Mouse (Mus musculus): ENCODE measurements around the gene Necab2. TPM values are rescaled to one million over a fixed set of nuclear protein-coding genes. Genes with fewer than 3 reads are reported as not detected.

Gene Necab2
- polyA plus RNA-seq (2014; fragmentation: Illumina TruSeq; extraction: RNeasy Lipid Tissue Mini Kit (QIAGEN cat#74804); ENCODE audit: low read depth, low replicate concordance): 0.63 TPM

GRCm38 (mm10) chr8:119446211-119446989 lies at the start of gene Necab2:
TSS of gene Necab2 (plus strand) at chr8:119446719.

GRCm38 (mm10) chr8:119433582-119434174 lies 12.8 kb upstream of the Necab2 start, which contains the start of gene Osgin1:
TSS of gene Osgin1 (plus strand) at chr8:119434124.

GRCm38 (mm10) chr8:119501598-119501997 lies 55.1 kb downstream of the Necab2 start, which contains the start of gene Slc38a8:
TSS of gene Slc38a8 (minus strand) at chr8:119501698.

Other genes with a start within 250 kb of the Necab2 start
- gene Hsbp1, start 102.2 kb upstream of the Necab2 start, polyA plus RNA-seq (2014; fragmentation: Illumina TruSeq; extraction: RNeasy Lipid Tissue Mini Kit (QIAGEN cat#74804); ENCODE audit: low read depth, low replicate concordance): 563 TPM
- gene Mlycd, start 51.8 kb upstream of the Necab2 start, polyA plus RNA-seq (2014; fragmentation: Illumina TruSeq; extraction: RNeasy Lipid Tissue Mini Kit (QIAGEN cat#74804); ENCODE audit: low read depth, low replicate concordance): 0.41 TPM
- gene Osgin1, start 12.6 kb upstream of the Necab2 start, polyA plus RNA-seq (2014; fragmentation: Illumina TruSeq; extraction: RNeasy Lipid Tissue Mini Kit (QIAGEN cat#74804); ENCODE audit: low read depth, low replicate concordance): 6.7 TPM
- gene Slc38a8, start 55.0 kb downstream of the Necab2 start, polyA plus RNA-seq (2014; fragmentation: Illumina TruSeq; extraction: RNeasy Lipid Tissue Mini Kit (QIAGEN cat#74804); ENCODE audit: low read depth, low replicate concordance): 0.17 TPM
- gene Mbtps1, start 112.0 kb downstream of the Necab2 start, polyA plus RNA-seq (2014; fragmentation: Illumina TruSeq; extraction: RNeasy Lipid Tissue Mini Kit (QIAGEN cat#74804); ENCODE audit: low read depth, low replicate concordance): 16.9 TPM
- gene Hsdl1, start 128.5 kb downstream of the Necab2 start, polyA plus RNA-seq (2014; fragmentation: Illumina TruSeq; extraction: RNeasy Lipid Tissue Mini Kit (QIAGEN cat#74804); ENCODE audit: low read depth, low replicate concordance): 6.0 TPM
- 38.7 TPM for gene Dnaaf1, start 128.5 kb downstream of the Necab2 start, polyA plus RNA-seq (2014; fragmentation: Illumina TruSeq; extraction: RNeasy Lipid Tissue Mini Kit (QIAGEN cat#74804); ENCODE audit: low read depth, low replicate concordance)
- not detected for gene Taf1c, start 158.5 kb downstream of the Necab2 start, polyA plus RNA-seq (2014; fragmentation: Illumina TruSeq; extraction: RNeasy Lipid Tissue Mini Kit (QIAGEN cat#74804); ENCODE audit: low read depth, low replicate concordance)
- 0.21 TPM for gene Adad2, start 166.0 kb downstream of the Necab2 start, polyA plus RNA-seq (2014; fragmentation: Illumina TruSeq; extraction: RNeasy Lipid Tissue Mini Kit (QIAGEN cat#74804); ENCODE audit: low read depth, low replicate concordance)
- gene Kcng4, start 189.0 kb downstream of the Necab2 start, polyA plus RNA-seq (2014; fragmentation: Illumina TruSeq; extraction: RNeasy Lipid Tissue Mini Kit (QIAGEN cat#74804); ENCODE audit: low read depth, low replicate concordance): 1.4 TPM
- gene Wfdc1, start 219.6 kb downstream of the Necab2 start, polyA plus RNA-seq (2014; fragmentation: Illumina TruSeq; extraction: RNeasy Lipid Tissue Mini Kit (QIAGEN cat#74804); ENCODE audit: low read depth, low replicate concordance): 3.9 TPM